Mouse (Mus musculus) olfactory bulb, adult 2 months (tissue): Measurements from ENCODE around the gene Trappc1. TPM values are rescaled to one million over a fixed set of nuclear protein-coding genes. Genes with fewer than 3 reads are reported as not detected.

ENCODE experiments used
- H3K27ac ChIP-seq: fragments of 200-500 bp; 2 replicates; pipeline ENCODE4 v1.5.1; 2012; ENCODE audit warnings: low read depth, low read length; ENCODE audit not compliant: insufficient read depth
- H3K4me1 ChIP-seq: fragments of 200-500 bp; 2 replicates; pipeline ENCODE4 v1.6.1; 2012; ENCODE audit warnings: low read length; ENCODE audit not compliant: control insufficient read depth, insufficient read depth
- H3K4me3 ChIP-seq: fragments of 200-500 bp; 2 replicates; pipeline ENCODE4 v1.5.1; 2012; ENCODE audit warnings: mild to moderate bottlenecking, low read depth, low read length, moderate library complexity; ENCODE audit not compliant: insufficient read depth
- CTCF ChIP-seq: fragments of 200-500 bp; IDR thresholded peaks from 2 replicates; pipeline ENCODE4 v1.5.1; 2012; ENCODE audit warnings: low read depth, mild to moderate bottlenecking, low read length, moderate library complexity; ENCODE audit not compliant: insufficient read depth
- POLR2A ChIP-seq: fragments of 200-500 bp; IDR thresholded peaks from 2 replicates; pipeline ENCODE4 v1.6.1; 2012; ENCODE audit warnings: mild to moderate bottlenecking, low read depth, low read length, moderate library complexity; ENCODE audit not compliant: insufficient read depth
- WGBS: fragments of 180-500 bp; shearing (Covaris S2); methylation state at CpG from one replicate; pipeline ENCODE4 v1.1.7; 2018; 5-methylcytosine and 5-hydroxymethylcytosine counted together
- polyA plus RNA-seq: library from polyadenylated mRNA; stranded (reverse); fragments of >200 nt; gene quantifications from 2 replicates; pipeline ENCODE4 v1.2.4, GENCODE M21; 2012; ENCODE audit warnings: low replicate concordance; ENCODE audit not compliant: missing spikeins, insufficient read depth, insufficient read length

Trappc1 gene
- polyA plus RNA-seq, 1 experiment = not detected

DNA sequence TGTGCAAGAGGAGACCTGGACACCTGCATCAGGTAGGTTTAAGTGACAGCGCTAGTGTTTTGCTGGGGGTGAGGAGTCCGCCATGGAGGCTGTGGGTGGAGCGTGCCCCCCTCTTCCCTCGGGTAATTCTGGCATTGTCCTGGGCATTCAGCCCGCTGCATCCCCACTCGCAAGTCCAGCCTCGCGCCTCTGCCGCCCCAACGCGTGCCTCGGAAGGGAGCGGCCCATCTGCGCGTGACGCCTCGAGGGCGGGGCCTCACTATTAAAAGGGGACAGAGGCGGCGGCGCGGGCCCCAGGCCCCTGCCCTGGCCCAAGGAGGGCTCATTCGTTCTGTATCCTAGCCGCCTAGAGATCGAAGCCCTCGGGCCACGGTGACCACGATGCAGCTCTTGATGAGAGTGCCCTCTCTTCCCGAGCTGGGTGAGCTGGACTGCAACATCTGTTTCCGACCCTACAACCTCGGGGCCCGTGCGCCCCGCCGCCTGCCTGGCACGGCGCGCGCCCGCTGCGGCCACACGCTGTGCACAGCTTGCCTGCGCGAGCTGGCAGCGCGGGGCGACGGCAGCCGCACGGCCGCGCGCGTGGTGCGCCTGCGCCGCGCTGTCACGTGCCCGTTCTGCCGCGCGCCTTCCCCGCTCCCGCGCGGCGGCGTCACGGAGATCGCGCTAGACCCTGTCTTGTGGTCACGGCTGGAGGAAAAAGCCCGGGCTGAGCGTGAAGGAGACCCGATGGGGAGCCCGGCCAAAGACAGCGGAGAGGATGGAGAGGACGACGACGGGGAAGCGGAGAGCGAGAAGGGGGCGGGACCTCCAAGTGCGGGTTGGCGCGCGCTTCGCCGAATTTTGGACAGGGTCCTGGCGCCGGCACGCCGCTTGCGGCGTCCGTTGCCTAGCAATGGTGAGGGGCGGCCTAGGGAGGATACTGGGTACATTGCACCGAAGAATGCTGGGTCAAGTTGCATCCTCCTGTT, 16.7 kb downstream of the Trappc1 start, which contains the start of gene Rnf227:
TSS of gene Rnf227 (plus strand) at position 301 of the 971 bp plus-strand sequence.
- Histone ChIP-seq H3K4me3 (peak within 1 kb of the TSS; percentile 65), H3K4me1 (peaks cover 12% of the 10 kb centered on the region), H3K27ac (peak within 1 kb of the TSS; percentile 83)
- 1% methylated on average over 99 of the region's 99 CpGs for WGBS
- peak; percentile 74; the same call in 1 of the 2 replicates for TF ChIP-seq POLR2A
- TF ChIP-seq CTCF = no peak

DNA sequence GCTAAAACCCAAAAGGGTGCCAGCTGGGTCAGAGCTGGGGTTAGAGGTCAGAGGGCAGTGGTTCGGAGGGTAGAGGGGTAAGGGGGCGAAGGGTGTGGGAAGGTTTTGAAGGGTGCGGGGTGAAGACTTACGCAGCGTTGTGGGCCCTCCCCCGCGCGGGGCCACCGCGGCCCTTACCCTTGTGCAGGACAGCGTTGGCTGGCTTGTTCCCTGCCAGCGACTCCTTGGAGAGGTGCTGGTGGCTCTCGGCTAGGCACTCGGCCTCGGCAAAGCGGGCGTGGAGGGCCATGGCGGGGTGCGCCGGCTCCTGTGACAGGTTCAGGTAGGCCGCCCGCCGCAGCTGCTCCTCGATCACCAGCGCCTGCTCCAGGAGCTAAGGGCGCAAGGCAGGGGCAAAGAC, 22.7 kb downstream of the Trappc1 start:
- H3K27ac ChIP-seq = no peak overlapping the region
- TF ChIP-seq CTCF (no peak), POLR2A (no peak)
- no peaks in the 10 kb centered on the region; the same call in none of the 2 replicates for H3K4me1 ChIP-seq
- no peak overlapping the region for H3K4me3 ChIP-seq
- 91% methylated on average over 26 of the region's 26 CpGs for WGBS

DNA sequence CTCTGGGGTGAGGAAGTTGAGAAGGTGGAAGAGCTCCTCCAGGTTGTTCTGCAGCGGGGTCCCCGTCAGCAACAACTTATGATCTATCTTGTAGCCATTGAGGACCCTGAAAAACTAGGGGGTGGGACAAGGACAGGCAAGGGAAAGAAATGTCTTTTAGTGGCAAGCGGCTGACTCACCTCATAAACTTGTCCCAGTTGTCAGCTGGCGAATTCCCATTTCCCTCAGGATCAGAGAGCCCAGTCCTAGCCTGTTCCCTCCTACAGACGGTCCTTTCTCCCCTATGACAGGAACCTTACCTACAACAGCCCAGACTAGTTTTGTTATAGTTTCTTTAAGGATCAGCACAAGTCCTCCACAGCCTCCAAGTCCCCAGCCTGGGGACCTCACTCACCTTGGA, 32.8 kb downstream of the Trappc1 start:
- TF ChIP-seq CTCF (no peak), POLR2A (no peak)
- Histone ChIP-seq H3K4me1 (peaks cover 7% of the 10 kb centered on the region), H3K4me3 (no peak overlapping the region), H3K27ac (no peak overlapping the region)
- 91% methylated on average over 5 of the region's 5 CpGs for WGBS

DNA sequence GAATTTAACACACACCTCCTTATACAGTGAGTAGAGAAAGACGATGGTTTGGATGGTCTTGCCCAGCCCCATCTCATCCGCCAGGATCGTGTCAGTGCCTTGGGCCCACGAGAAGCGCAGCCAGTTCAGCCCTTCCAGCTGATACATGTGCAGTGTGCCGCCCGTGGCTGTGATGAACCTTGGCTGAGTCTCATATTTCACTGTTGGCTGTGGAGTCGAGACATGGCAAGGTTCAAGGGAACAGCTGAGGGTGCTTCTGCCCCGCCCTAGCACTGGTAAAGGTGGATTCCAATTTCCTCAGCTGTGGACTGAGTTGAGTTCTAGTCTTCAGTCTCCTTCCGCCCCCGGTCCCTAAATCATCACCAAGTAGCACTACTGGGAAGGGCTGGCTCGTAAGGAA, 33.9 kb downstream of the Trappc1 start:
- Histone ChIP-seq H3K27ac (no peak overlapping the region), H3K4me3 (no peak overlapping the region), H3K4me1 (peaks cover 10% of the 10 kb centered on the region)
- TF ChIP-seq POLR2A = no peak
- no peak for TF ChIP-seq CTCF
- WGBS = 90% methylated on average over 12 of the region's 12 CpGs

DNA sequence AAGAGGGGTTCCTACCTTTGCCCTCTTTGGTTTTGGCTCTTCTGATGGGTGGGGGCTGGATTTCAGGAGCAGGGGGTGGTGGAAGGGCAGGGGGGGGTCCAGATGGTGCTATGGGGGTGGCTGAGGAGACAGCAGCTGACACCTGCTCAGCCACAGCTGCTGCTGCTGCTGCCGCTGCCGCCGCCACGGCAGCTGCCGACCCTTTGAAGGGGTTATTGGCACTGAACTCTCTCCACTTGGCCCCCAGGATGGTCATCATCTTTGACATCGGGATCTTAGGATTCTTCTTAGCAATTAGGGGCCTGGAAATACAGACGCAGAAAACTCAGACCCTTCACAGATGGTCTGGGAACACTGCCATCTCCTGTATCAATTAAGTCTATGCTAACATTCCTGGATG, 38.2 kb downstream of the Trappc1 start:
- Histone ChIP-seq H3K27ac (no peak overlapping the region), H3K4me3 (no peak overlapping the region), H3K4me1 (peaks cover 36% of the 10 kb centered on the region)
- TF ChIP-seq CTCF = no peak
- no peak for TF ChIP-seq POLR2A
- 35% methylated on average over 7 of the region's 7 CpGs for WGBS

DNA sequence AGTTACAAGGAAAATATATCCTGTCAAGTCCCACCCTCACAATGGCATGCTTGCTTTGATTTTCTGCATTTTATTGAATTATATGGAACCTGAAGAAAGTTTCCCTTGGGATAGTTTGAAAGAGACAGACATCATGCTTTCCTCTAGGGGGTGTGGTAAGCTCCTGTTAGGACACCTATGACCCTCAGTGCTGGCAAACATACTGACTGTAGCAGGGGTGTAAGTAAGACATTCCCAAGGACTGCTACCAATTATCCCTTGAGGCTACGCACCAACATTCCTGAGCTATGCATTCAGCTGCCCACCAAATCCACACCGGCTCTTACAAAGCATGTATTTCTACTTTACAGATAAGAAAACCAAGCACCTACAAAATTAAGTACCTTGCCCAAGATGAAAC, 38.7 kb downstream of the Trappc1 start:
- no peak overlapping the region for H3K4me3 ChIP-seq
- no peak for TF ChIP-seq CTCF
- TF ChIP-seq POLR2A = no peak
- no peak overlapping the region for H3K27ac ChIP-seq
- 72% methylated on average over 2 of the region's 2 CpGs for WGBS
- H3K4me1 ChIP-seq = peaks cover 36% of the 10 kb centered on the region

DNA sequence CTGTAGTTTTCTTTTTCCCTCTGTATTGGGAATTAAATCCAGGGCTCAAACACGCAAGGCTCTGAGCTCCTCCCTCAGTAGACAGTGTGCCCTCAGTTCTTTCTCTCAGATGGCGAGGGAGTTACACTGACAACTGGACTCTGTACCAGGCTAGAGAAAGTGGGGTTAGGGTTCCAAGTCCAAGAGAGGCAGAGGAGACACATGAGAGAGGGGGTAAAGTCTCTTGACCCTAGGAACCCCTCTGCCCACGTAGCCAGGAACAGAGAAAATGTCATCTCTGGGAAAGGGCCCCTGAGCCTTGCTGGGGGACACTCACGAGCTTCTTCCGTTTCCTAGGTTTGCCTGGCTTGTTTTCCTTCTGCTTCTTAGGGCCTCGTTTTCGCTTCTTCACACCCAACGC, 40.6 kb downstream of the Trappc1 start:
- peaks cover 39% of the 10 kb centered on the region for H3K4me1 ChIP-seq
- TF ChIP-seq CTCF (no peak), POLR2A (no peak)
- no peak overlapping the region for H3K4me3 ChIP-seq
- peak overlapping the region; percentile 85 for H3K27ac ChIP-seq
- WGBS = 7% methylated on average over 8 of the region's 8 CpGs

DNA sequence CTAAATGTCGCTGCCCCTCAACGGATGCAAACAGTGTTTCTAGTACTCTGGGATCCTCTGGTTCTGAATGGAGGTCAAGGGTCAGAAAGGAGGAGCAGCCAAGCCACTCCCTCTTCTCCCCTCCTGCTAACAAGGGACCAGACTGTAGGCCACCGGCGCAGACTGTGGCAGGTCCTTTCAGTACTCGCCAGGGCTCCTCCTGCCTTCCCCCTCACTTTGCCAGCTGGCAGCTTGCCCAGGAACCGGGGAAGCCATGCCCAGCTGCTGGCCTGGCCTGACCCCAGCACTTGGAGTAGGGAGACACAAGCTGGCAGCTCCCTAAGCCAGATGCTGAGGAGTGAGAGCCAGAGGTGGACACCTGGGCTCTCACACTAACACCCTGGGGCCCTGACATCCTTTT, 41.1 kb downstream of the Trappc1 start:
- peak overlapping the region; percentile 39 for H3K4me3 ChIP-seq
- no peak for TF ChIP-seq POLR2A
- no peak for TF ChIP-seq CTCF
- 0% methylated on average over 6 of the region's 6 CpGs for WGBS
- peak overlapping the region; percentile 85 for H3K27ac ChIP-seq
- peaks cover 39% of the 10 kb centered on the region for H3K4me1 ChIP-seq

DNA sequence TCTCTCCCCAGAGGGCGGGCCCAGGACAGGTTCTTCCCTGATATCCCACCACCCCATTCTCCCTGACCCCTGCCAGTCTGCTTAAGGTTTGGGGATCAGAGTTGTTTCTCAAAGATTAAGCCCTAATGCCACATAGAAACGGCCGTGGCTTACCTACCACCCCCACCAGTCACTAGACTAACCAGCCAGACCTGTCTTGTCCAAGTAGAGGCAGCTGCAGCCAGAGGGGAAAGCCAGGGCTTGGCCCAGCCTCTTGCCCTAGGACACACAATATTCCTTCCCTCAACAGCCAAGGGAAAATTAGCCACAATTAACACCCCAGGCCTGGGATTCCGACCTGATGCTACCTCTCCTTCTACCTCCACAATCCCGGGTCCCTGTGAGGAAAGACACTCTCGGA, 41.9 kb downstream of the Trappc1 start:
- peaks cover 39% of the 10 kb centered on the region for H3K4me1 ChIP-seq
- 16% methylated on average over 6 of the region's 6 CpGs for WGBS
- TF ChIP-seq CTCF = no peak
- no peak for TF ChIP-seq POLR2A

More for the DNA sequence above, 41.9 kb downstream of the Trappc1 start:
- H3K27ac ChIP-seq = peak overlapping the region; percentile 85
- H3K4me3 ChIP-seq = peak overlapping the region; percentile 39
